Mouse (Mus musculus): ENCODE data around the gene Gli2. TPM values are rescaled to one million over a fixed set of nuclear protein-coding genes. Genes with fewer than 3 reads are reported as not detected.

Gli2 gene
- total RNA-seq, 2 experiments from 2014 or later: 4.6 to 4.8 TPM

- Histone ChIP-seq H3K4me3 (no peak overlapping the region), H3K27ac (peak overlapping the region; percentile 75; the same call in 1 of the 2 replicates)
- no peak for DNase-seq (ENCODE audit: low spot score in 2 of 2)
- no peak for TF ChIP-seq CTCF (conservative IDR thresholded peaks at IDR 0.05)
Observed at GRCm38 (mm10) chr1:118911427-118911727, 142.0 kb downstream of the Gli2 start.

DNA sequence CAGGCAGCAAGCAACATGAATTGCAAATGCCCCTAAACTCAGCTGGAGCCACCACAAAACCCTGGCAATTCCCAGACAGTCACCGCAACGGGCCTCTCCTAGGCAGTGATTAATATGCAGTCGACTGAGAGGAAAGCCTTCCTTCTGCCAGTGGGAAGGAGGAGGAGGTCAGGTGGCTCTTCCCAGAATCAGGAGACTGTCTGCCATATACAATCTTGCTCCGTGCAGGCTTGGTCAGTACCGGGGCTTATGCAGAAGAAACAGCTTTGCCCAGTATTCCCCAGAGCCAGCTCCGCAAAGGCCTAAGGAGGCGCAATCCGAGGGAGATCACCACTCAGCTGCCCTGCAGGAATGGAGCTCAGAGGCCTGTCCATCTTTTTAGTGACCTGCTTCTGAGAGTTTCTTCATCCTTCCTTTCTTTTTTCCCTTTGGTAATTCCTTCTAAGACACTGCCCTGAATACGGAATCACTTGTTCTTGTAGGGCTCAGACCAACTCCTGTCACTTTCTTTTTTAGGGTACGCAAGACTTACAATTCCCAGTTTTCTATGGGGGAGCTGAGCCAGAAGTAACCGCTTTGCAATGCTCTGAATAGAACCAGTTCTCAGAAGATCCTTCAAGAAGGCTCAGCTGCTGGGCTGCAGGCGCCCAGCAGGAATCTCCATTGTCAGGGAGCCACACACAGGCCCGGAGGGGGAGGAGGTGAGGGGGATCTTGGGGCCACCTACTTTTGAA is 142.6 kb downstream of the Gli2 start:
- H3K4me3 ChIP-seq: no peak overlapping the region
- no peak for TF ChIP-seq CTCF (conservative IDR thresholded peaks at IDR 0.05)
- peak overlapping the region; percentile 75 for H3K27ac ChIP-seq
- no peak for DNase-seq (ENCODE audit: low spot score in 2 of 2)

DNA sequence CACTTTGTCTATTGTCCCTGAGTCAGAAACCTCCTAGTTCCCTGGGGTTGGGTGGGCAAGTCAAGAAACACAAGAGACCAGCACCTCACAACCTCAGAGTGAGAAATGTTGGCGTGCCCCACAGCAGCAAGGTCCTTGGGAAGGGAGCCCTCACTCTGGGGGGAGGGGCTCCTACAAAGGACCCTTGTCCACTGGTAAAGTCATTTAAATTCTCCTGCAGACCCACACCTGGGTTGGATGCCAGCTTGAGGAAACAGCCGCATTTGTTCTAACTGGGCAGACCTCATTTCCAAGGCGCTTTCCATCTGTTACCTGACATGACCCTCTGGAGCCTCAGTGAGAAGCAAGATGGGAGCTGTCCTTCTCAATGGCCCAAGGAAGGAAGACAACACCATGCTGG is 144.4 kb downstream of the Gli2 start:
- DNase-seq (ENCODE audit: low spot score in 2 of 2): peak; percentile 35 to 63
- Histone ChIP-seq H3K27ac (peak overlapping the region; percentile 75), H3K4me3 (no peak overlapping the region)
- no peak for TF ChIP-seq CTCF (conservative IDR thresholded peaks at IDR 0.05)

DNA sequence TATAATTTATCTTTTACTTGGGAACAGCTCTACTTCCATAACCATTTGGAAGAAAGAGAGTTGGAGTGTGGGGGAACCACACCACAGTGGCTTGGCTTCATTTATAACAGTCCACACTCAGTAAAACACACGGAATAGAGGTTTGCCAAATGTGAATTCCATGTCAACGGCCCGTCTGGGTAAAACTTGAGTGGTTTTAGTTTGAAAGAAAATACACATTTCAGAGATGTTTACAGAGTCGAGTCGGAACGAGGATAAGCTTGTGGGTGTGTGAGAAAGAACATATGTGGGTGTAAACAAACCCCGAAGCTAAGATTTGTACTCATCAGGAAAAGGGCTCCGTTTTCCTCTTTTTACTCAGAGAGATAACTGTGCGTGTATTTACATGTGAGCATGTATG is 145.8 kb downstream of the Gli2 start:
- TF ChIP-seq CTCF (conservative IDR thresholded peaks at IDR 0.05): no peak
- Histone ChIP-seq H3K27ac (peak overlapping the region; percentile 72; the same call in 1 of the 2 replicates), H3K4me3 (no peak overlapping the region)
- no peak for DNase-seq (ENCODE audit: low spot score in 2 of 2)

DNA sequence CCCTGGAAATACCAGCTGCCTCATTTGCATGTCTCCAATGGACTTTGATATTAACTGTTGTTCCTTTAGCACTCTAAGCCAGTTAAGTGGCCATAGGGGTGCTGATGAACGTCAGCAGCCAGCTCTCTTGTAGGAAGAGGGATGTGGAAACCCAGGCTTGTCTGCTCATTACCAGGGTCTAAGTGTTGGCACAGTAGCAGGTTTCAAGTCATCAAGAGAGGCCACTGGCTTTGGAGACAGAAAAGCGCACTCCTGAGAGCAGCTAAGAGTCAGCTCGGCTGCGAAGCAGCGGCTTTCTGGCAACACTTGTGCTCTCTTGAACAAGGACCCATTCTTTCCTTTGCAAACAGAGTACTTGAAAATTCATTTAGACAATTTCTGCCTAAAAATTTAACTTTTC is 148.1 kb downstream of the Gli2 start:
- no peak overlapping the region for H3K4me3 ChIP-seq
- peak overlapping the region; percentile 47; the same call in 1 of the 2 replicates for H3K27ac ChIP-seq
- no peak for TF ChIP-seq CTCF (conservative IDR thresholded peaks at IDR 0.05)
- DNase-seq (ENCODE audit: low spot score in 2 of 2): no peak

GRCm38 (mm10) chr1:118904909-118905308 is 148.5 kb downstream of the Gli2 start:
- no peak overlapping the region for H3K4me3 ChIP-seq
- TF ChIP-seq CTCF (conservative IDR thresholded peaks at IDR 0.05): no peak
- H3K27ac ChIP-seq: peak overlapping the region; percentile 47; the same call in 1 of the 2 replicates
- DNase-seq (ENCODE audit: low spot score in 2 of 2): no peak

GRCm38 (mm10) chr1:118904431-118904830 is 149.0 kb downstream of the Gli2 start:
- no peak overlapping the region for H3K4me3 ChIP-seq
- H3K27ac ChIP-seq: peak overlapping the region; percentile 47; the same call in 1 of the 2 replicates
- TF ChIP-seq CTCF (conservative IDR thresholded peaks at IDR 0.05): no peak
- DNase-seq (ENCODE audit: low spot score in 2 of 2): no peak

DNA sequence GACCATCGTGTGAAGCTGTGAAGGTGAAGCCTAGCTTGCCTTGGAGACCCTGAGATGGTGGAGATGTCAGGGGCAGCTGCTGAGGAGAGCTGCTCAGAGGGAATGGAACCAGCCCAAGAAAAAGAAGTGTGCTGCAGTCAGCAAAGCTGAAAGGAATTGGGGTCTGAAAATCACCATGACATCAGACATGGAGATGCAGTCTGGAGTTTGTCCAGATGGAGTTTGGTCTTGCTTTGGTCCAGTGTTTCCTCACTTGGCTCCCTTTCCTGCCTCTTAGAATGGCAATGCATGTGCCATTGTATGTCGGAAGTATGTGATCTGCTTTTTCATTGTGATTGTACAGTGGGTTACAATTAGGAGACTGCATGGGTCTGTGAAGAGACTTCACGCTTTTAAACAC is 149.7 kb downstream of the Gli2 start:
- no peak for DNase-seq (ENCODE audit: low spot score in 2 of 2)
- H3K27ac ChIP-seq: no peak overlapping the region
- no peak overlapping the region for H3K4me3 ChIP-seq
- no peak for TF ChIP-seq CTCF (conservative IDR thresholded peaks at IDR 0.05)

GRCm38 (mm10) chr1:118901868-118902586 is 151.4 kb downstream of the Gli2 start:
- DNase-seq (ENCODE audit: low spot score in 2 of 2): no peak
- Histone ChIP-seq H3K27ac (0 out of 2 replicates have a peak overlapping the region, but pooled peaks have one; percentile 51), H3K4me3 (no peak overlapping the region)
- no peak for TF ChIP-seq CTCF (conservative IDR thresholded peaks at IDR 0.05)

DNA sequence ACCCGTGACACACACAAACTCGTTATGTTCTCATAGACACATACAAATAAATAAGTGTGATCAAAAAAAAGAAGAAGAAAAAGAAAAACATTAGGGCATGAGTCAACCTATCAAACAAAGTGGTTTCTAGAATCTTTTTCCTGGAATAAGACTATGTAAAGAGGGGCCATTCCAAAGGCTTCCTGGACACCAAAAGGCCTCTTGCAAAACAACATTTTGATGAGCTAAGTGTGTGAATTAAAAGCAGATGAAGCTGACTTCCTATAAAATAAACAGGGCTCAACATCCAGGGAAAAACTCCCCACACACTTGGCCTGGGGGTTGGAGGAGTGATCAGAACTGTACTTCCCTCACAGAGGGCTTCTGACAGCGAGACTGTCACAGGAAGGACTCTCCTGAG is 155.1 kb downstream of the Gli2 start:
- Histone ChIP-seq H3K27ac (no peak overlapping the region), H3K4me3 (no peak overlapping the region)
- TF ChIP-seq CTCF (conservative IDR thresholded peaks at IDR 0.05): no peak
- no peak for DNase-seq (ENCODE audit: low spot score in 2 of 2)

GRCm38 (mm10) chr1:118895026-118895762 is 158.2 kb downstream of the Gli2 start:
- no peak for DNase-seq (ENCODE audit: low spot score in 2 of 2)

GRCm38 (mm10) chr1:118891395-118891794 is 162.0 kb downstream of the Gli2 start:
- Histone ChIP-seq H3K4me3 (no peak overlapping the region), H3K27ac (no peak overlapping the region)
- no peak for TF ChIP-seq CTCF (conservative IDR thresholded peaks at IDR 0.05)
- DNase-seq (ENCODE audit: low spot score in 2 of 2): peak in 1 of 2 experiments; percentile 34

More at GRCm38 (mm10) chr1:118895026-118895762, 158.2 kb downstream of the Gli2 start:
- Histone ChIP-seq H3K4me3 (no peak overlapping the region), H3K27ac (no peak overlapping the region)
- TF ChIP-seq CTCF (conservative IDR thresholded peaks at IDR 0.05): no peak
